Mouse (Mus musculus) forebrain, embryonic 16.5 days (tissue): ENCODE data around the gene Naxd. TPM values are rescaled to one million over a fixed set of nuclear protein-coding genes. Genes with fewer than 3 reads are reported as not detected.
"Not testable (repeated sequence)": the region's sequence is repeated elsewhere in the genome, so short reads cannot be mapped to it uniquely, and the experiment has no call there.

ENCODE experiments used
- ATAC-seq: fragments of 200-750 bp; cut with Nextera tagmentation; 2 replicates; pipeline ENCODE4 v1.8.0; 2017; ENCODE audit warnings: mild to moderate bottlenecking, moderate library complexity
- H3K27ac ChIP-seq: fragments of 300-500 bp; sonication (generic); 2 replicates; pipeline ENCODE4 v1.5.1; 2014; ENCODE audit warnings: low read length, control low read depth
- H3K27me3 ChIP-seq: fragments of 300-500 bp; sonication (generic); replicated peaks from 2 replicates; pipeline ENCODE4 v1.6.1; 2014; ENCODE audit warnings: low read length; ENCODE audit not compliant: control insufficient read depth, insufficient read depth
- H3K36me3 ChIP-seq: fragments of 300-500 bp; sonication (generic); 2 replicates; pipeline ENCODE4 v1.6.1; 2014; ENCODE audit not compliant: control insufficient read depth, insufficient read depth
- H3K4me1 ChIP-seq: fragments of 300-500 bp; sonication (generic); replicated peaks from 2 replicates; pipeline ENCODE4 v1.6.1; 2014; ENCODE audit warnings: low read length; ENCODE audit not compliant: control insufficient read depth, insufficient read depth
- H3K4me2 ChIP-seq: fragments of 300-500 bp; sonication (generic); 2 replicates; pipeline ENCODE4 v1.6.1; 2014; ENCODE audit warnings: mild to moderate bottlenecking, low read length, control low read depth
- H3K4me3 ChIP-seq: fragments of 300-500 bp; sonication (generic); replicated peaks from 2 replicates; pipeline ENCODE4 v1.5.1; 2014; ENCODE audit warnings: mild to moderate bottlenecking, low read length, control low read depth
- H3K9ac ChIP-seq: fragments of 300-500 bp; sonication (generic); replicated peaks from 2 replicates; pipeline ENCODE4 v1.6.1; 2014; ENCODE audit warnings: low read depth, low read length, control low read depth
- H3K9me3 ChIP-seq: fragments of 300-500 bp; sonication (generic); 2 replicates; pipeline ENCODE4 v1.6.1; 2016; ENCODE audit warnings: low read length; ENCODE audit not compliant: control insufficient read depth
- WGBS: fragments of 180-500 bp; shearing (Covaris S2); extraction: QIAGEN DNeasy Blood & Tissue Kit; methylation state at CpG from one replicate; pipeline ENCODE4 v1.1.7; 2014; 5-methylcytosine and 5-hydroxymethylcytosine counted together
- polyA plus RNA-seq: library from polyadenylated mRNA; unstranded; fragments of >200 nt; fragmentation: Nextera tagmentation; extraction: Ambion mirVana; gene quantifications from 2 replicates; pipeline ENCODE4 v1.2.1, GENCODE M21; 2015

Naxd gene
- polyA plus RNA-seq, 1 experiment from 2014 or later = 168 TPM

DNA sequence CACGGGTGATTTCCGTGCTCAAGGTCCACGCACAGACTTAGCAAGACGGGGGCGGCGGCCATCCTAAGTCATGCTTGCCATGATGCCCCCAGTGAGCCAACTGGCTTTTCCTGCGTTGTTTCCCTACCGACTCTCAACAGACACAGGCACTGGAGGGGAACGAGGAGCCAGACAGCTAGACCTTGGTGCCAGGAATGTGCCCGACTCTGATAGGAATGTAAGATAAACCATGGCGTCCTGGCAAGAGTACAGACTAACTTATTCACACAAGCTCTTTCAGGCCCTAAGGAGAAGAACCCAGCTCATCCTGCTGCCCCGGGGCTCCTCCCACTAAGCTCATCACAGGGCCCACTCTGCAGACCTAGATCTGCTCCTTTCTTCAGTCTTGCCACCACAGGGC lies 44.7 kb downstream of the Naxd start:
- H3K4me3 ChIP-seq = no peak overlapping the region
- 92% methylated on average over 12 of the region's 12 CpGs for WGBS

DNA sequence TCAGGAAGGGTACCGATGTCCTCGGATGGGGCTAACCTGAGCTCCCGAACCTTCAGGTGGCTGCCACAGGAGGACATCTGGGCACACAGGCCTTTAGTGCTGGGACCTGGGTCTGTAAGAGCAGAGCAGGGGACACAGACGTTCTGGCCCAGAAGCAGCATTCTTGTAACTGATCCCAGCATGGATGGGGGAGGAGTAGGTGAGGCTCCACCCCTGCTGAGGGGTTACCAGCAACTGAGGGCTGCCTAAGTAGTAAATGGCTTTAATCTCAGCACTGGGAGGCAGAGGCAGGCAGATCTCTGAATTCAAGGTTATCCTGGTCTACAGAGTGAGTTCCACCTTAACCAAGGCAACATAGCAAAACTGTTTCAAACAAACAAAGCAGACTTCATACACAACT lies 45.6 kb downstream of the Naxd start:
- Histone ChIP-seq H3K27ac (no peak overlapping the region), H3K4me3 (no peak overlapping the region), H3K4me2 (no peak overlapping the region), H3K4me1 (no peaks in the 10 kb centered on the region), H3K9me3 (no peaks in the 10 kb centered on the region), H3K9ac (no peak overlapping the region), H3K27me3 (no peaks in the 10 kb centered on the region), H3K36me3 (peaks cover 10% of the 10 kb centered on the region)
- ATAC-seq = no peak
- 90% methylated on average over 4 of the region's 4 CpGs for WGBS

More for the DNA sequence above, 44.7 kb downstream of the Naxd start:
- no peaks in the 10 kb centered on the region for H3K27me3 ChIP-seq
- ATAC-seq = no peak
- no peaks in the 10 kb centered on the region for H3K4me1 ChIP-seq
- no peak overlapping the region for H3K4me2 ChIP-seq
- H3K36me3 ChIP-seq = peaks cover 10% of the 10 kb centered on the region
- no peaks in the 10 kb centered on the region for H3K9me3 ChIP-seq
- no peak overlapping the region for H3K9ac ChIP-seq
- no peak overlapping the region for H3K27ac ChIP-seq

DNA sequence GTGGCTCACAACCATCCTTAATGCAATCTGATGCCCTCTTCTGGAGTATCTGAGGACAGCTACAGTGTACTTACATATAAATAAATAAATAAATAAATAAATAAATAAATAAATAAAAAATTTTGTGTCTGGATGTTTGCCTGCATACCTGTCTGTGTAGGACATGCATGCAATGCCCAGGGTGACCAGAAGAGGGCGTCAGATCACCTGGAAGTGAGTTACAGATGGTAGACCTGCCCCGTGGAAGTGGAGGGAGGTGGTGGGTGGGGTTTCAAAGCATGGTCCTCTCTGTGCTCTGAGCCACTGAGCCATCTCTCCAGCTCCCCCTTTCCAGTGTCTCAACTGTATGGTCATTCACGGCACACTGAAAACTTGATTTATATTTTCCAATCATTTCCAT lies 47.1 kb downstream of the Naxd start:
- H3K9me3 ChIP-seq = no peaks in the 10 kb centered on the region
- H3K4me3 ChIP-seq = no peak overlapping the region
- no peak overlapping the region for H3K4me2 ChIP-seq
- H3K9ac ChIP-seq = no peak overlapping the region
- no peak overlapping the region for H3K27ac ChIP-seq
- H3K27me3 ChIP-seq = no peaks in the 10 kb centered on the region
- no peaks in the 10 kb centered on the region; the same call in 1 of the 2 replicates for H3K4me1 ChIP-seq
- no peak for ATAC-seq
- H3K36me3 ChIP-seq = peaks cover 10% of the 10 kb centered on the region
- WGBS = 37% methylated on average over 3 of the region's 3 CpGs

DNA sequence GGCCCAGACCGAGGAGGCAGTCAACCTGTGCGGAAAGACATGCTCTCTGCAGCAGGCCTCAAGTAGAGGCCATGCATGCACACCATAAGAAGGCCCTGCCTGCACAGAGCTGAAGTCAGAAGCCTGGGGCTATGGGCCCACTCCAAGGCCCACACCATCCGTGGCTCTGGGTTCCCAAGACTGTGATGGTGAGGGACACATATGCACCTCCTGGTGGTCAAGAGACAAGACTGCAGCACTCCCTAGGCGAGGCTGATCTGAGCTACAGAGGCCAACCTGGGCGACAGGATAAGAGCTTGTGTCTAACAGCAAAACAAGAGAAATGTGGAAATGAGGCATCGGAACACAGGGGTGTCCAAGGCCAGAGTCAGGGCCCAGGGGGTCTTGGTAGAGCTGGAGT lies 49.8 kb downstream of the Naxd start:
- Histone ChIP-seq H3K36me3 (peaks cover 2% of the 10 kb centered on the region; the same call in 1 of the 2 replicates), H3K9ac (no peak overlapping the region), H3K4me1 (peaks cover 12% of the 10 kb centered on the region), H3K9me3 (no peaks in the 10 kb centered on the region), H3K27ac (no peak overlapping the region), H3K27me3 (no peaks in the 10 kb centered on the region), H3K4me3 (no peak overlapping the region), H3K4me2 (no peak overlapping the region)
- whole genome bisulfite sequencing = 74% methylated on average over 6 of the region's 6 CpGs
- ATAC-seq = no peak

DNA sequence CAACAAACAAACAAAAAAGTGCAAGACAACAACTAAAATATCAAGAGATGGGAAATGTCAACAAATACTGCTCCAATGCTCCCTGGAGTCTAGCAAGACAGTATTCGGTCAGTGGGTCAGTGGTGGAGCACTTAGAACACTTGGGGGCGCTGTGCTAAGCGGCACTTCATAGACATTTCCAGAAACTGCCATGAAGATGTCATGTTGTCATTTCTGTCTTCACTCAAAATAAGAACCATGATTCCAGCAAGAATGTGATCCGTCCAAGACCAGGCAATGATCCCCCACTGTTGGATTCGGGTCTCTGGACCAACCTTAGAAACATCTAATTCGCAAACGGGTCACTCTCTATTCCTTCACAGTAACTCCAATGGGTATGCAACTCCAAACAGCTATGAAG lies 52.4 kb downstream of the Naxd start:
- ATAC-seq = no peak
- no peak overlapping the region; the same call in 1 of the 2 replicates for H3K27ac ChIP-seq
- H3K36me3 ChIP-seq = peaks cover 2% of the 10 kb centered on the region; the same call in 1 of the 2 replicates
- no peaks in the 10 kb centered on the region for H3K27me3 ChIP-seq
- H3K9me3 ChIP-seq = no peaks in the 10 kb centered on the region
- H3K4me2 ChIP-seq = peak overlapping the region; percentile 76
- H3K4me1 ChIP-seq = peaks cover 16% of the 10 kb centered on the region
- peak overlapping the region; percentile 90 for H3K4me3 ChIP-seq
- WGBS = 25% methylated on average over 7 of the region's 7 CpGs
- peak overlapping the region; percentile 97; the same call in 1 of the 2 replicates for H3K9ac ChIP-seq

DNA sequence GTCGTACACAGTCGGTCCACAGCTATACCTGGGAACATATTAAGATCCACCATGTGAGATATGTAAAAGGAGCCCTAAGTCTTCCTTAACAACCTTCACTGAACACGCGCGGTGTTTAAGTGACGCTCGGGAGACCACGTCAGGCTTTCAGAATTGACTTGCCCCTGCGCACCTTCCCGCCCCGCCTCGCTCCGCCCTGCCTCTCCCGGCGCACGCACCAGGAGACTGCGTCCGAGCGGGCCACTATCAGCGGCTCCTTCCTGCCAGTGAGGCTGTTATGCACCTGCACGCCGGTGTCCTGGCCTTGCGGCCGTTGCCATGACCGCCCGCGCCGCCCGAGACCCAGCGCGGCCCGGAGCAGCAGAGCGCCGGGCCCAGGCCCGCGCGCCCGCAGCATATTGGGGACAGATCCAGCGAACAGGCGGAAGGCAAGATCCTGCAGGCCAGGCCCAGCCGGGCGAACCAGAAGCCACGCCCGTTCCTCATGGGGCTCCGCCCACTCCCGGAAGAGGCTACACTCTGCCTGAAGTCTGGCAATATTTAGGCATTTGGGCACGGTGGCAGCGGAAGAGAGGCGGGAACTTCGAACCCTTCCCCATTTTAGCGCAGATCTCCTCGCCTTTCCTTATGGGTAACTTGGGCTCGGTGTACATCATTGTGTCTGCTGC lies 53.1 kb downstream of the Naxd start, which contains the start of gene Cars2:
Gene Cars2, minus strand, starts transcription at position 503 of the 668 bp plus-strand sequence.
- Histone ChIP-seq H3K4me2 (peak within 1 kb of the TSS; percentile 76), H3K9ac (peak within 1 kb of the TSS; percentile 97), H3K9me3 (no peaks in the 10 kb centered on the region), H3K36me3 (peaks cover 2% of the 10 kb centered on the region; the same call in 1 of the 2 replicates), H3K4me3 (peak within 1 kb of the TSS; percentile 90), H3K27me3 (no peaks in the 10 kb centered on the region), H3K27ac (peak within 1 kb of the TSS; percentile 93), H3K4me1 (peaks cover 17% of the 10 kb centered on the region)
- under 1% methylated on average over 53 of the region's 53 CpGs for WGBS
- peak; percentile 63 for ATAC-seq

DNA sequence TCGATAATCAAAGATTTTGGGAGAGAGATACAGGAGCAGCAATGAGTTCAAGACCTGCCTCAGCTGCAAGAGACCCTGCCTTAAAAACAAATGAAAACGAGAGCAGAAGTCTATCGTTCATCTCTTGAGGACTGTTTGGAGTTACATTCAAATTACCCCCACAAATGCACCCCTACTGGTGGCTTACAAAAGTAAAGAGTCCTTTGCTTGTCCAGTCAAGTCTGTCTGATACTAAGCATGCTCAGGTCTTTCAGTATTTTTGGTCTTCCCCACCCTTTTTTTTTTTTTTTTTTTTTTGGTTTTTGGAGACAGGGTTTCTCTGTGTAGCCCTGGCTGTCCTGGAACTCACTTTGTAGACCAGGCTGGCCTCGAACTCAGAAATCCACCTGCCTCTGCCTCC lies 54.2 kb downstream of the Naxd start:
- peaks cover 17% of the 10 kb centered on the region for H3K4me1 ChIP-seq
- not testable (repeated sequence) for H3K9ac ChIP-seq, ATAC-seq, H3K27ac ChIP-seq, H3K36me3 ChIP-seq, H3K4me2 ChIP-seq, H3K4me3 ChIP-seq, H3K9me3 ChIP-seq, H3K27me3 ChIP-seq
- 82% methylated on average over 4 of the region's 4 CpGs for WGBS

DNA sequence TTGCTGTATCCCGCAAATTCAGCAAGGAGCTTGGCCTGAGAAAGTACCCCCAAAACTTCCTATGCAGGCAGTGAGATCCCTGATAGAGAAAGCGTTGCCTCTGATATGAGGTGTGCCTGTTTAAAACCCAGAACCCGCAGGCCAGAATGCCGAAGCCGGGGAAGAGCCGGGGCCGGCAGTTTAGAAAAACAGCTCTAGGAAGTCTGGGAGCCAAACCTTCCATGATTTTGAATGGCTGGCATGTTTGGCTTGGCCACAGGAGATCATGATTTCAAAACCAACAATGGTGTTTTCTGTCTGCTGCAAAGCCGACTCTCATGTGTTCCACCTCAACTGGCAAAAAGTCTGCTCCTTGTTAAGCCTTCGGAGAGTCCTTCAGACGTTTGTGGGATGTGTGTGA lies 55.1 kb downstream of the Naxd start:
- WGBS = 89% methylated on average over 10 of the region's 10 CpGs
- no peak overlapping the region for H3K27ac ChIP-seq
- peaks cover 17% of the 10 kb centered on the region for H3K4me1 ChIP-seq
- no peaks in the 10 kb centered on the region for H3K36me3 ChIP-seq
- no peak overlapping the region for H3K9ac ChIP-seq
- ATAC-seq = no peak
- H3K27me3 ChIP-seq = no peaks in the 10 kb centered on the region
- H3K9me3 ChIP-seq = no peaks in the 10 kb centered on the region
- H3K4me2 ChIP-seq = no peak overlapping the region
- H3K4me3 ChIP-seq = no peak overlapping the region

DNA sequence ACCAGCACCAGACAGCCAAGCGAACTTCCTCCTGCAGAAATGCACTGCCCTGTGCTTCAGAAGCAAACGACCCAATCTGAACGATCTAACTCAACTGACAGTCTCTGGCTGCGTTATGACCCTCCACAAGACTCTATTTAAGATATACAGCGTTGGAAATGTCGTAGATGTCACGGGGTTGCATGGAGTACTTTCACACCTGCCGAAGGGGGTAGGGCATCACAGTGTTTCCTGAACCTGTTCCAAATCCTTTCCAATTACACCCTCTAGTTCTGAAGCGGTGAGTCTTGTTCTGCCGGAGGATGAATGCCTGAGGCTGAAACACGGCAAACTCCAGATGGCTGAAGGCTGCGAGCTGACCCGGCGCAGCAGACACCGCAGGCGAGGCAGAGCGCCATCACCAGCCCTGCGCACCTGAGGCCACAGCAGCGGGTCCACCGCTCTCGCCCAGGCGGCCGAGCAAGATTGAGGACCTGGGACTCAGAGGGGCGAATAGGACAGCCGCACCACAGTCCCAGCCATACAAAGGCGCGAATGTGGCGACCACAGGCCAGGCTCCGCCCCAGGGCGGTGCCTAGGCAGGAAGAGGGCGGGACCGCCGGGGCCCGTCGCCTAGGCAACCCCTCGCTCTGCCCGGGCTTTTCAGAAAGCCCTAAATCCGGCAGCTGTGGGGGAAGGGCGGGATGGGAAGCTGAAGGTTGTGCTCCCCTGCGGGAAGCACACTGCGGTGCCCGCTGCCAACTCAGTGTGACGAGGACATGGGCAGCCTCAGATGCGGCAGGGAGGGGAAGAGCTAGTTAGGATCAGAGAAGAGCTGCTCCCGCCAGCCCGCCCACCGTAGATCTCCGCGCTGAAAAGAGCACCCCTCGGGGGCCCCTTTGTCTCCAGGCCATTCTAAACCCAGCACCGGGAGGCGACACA lies 57.8 kb downstream of the Naxd start, which contains the start of gene Ing1:
Gene Ing1, plus strand, starts transcription at position 773 of the 921 bp plus-strand sequence.
- H3K27me3 ChIP-seq = no peaks in the 10 kb centered on the region
- under 1% methylated on average over 51 of the region's 52 CpGs for WGBS
- H3K9ac ChIP-seq = peak within 1 kb of the TSS; percentile 99
- no peaks in the 10 kb centered on the region for H3K36me3 ChIP-seq
- peaks cover 26% of the 10 kb centered on the region for H3K4me1 ChIP-seq
- peak within 1 kb of the TSS; percentile 100 for H3K27ac ChIP-seq
- peak within 1 kb of the TSS; percentile 77 for H3K4me2 ChIP-seq
- H3K4me3 ChIP-seq = peak within 1 kb of the TSS; percentile 73
- H3K9me3 ChIP-seq = no peaks in the 10 kb centered on the region
- ATAC-seq = peak; percentile 82
